Mouse (Mus musculus) lung, postnatal 0 days (tissue): ENCODE results near the gene Rai14. TPM values are rescaled to one million over a fixed set of nuclear protein-coding genes. Genes with fewer than 3 reads are reported as not detected.

Experiments
- ATAC-seq: fragments of 200-750 bp; cut with Nextera tagmentation; 2 replicates; pipeline ENCODE4 v1.8.0; 2017; ENCODE audit warnings: moderate library complexity
- DNase-seq: peaks from one replicate; pipeline ENCODE4 v3.0.0-alpha.2; 2016; ENCODE audit warnings: low spot score
- H3K27ac ChIP-seq: fragments of 300-500 bp; sonication (generic); 2 replicates; pipeline ENCODE4 v1.5.1; 2014; ENCODE audit warnings: antibody characterized with exemption, mild to moderate bottlenecking, low read length, mixed read lengths
- H3K27me3 ChIP-seq: fragments of 300-500 bp; sonication (generic); replicated peaks from 2 replicates; pipeline ENCODE4 v1.6.1; 2014; ENCODE audit warnings: low read length, mixed read lengths; ENCODE audit not compliant: insufficient read depth
- H3K36me3 ChIP-seq: fragments of 300-500 bp; sonication (generic); 2 replicates; pipeline ENCODE4 v1.6.1; 2014; ENCODE audit warnings: low read length, mixed read lengths; ENCODE audit not compliant: insufficient read depth
- H3K4me1 ChIP-seq: fragments of 300-500 bp; sonication (generic); 2 replicates; pipeline ENCODE4 v1.6.1; 2014; ENCODE audit warnings: antibody characterized with exemption, low read depth, low read length, mixed read lengths; ENCODE audit not compliant: insufficient read depth
- H3K4me2 ChIP-seq: fragments of 300-500 bp; sonication (generic); replicated peaks from 2 replicates; pipeline ENCODE4 v1.6.1; 2014; ENCODE audit warnings: low read depth, mild to moderate bottlenecking, low read length, moderate library complexity, mixed read lengths
- H3K4me3 ChIP-seq: fragments of 300-500 bp; sonication (generic); 2 replicates; pipeline ENCODE4 v1.5.1; 2014; ENCODE audit warnings: low read depth, low read length
- H3K9ac ChIP-seq: fragments of 300-500 bp; sonication (generic); replicated peaks from 2 replicates; pipeline ENCODE4 v1.6.1; 2014; ENCODE audit warnings: low read depth, mild to moderate bottlenecking
- H3K9me3 ChIP-seq: fragments of 300-500 bp; sonication (generic); 2 replicates; pipeline ENCODE4 v1.6.1; 2016; ENCODE audit warnings: low read length, mixed read lengths
- CTCF ChIP-seq: IDR thresholded peaks from 2 replicates; pipeline ENCODE4 v1.5.1; 2016; ENCODE audit warnings: antibody characterized with exemption, mild to moderate bottlenecking
- EP300 ChIP-seq: IDR thresholded peaks from 2 replicates; pipeline ENCODE4 v1.6.1; 2016; ENCODE audit warnings: antibody characterized with exemption, mild to moderate bottlenecking, control low read depth
- WGBS: fragments of 180-500 bp; shearing (Covaris S2); extraction: QIAGEN DNeasy Blood & Tissue Kit; methylation state at CpG from one replicate; pipeline ENCODE4 v1.1.7; 2014; 5-methylcytosine and 5-hydroxymethylcytosine counted together
- polyA plus RNA-seq: library from polyadenylated mRNA; unstranded; fragments of >200 nt; fragmentation: Nextera tagmentation; extraction: Ambion mirVana; gene quantifications from 2 replicates; pipeline ENCODE4 v1.2.1, GENCODE M21; 2015

Gene Rai14
- polyA plus RNA-seq, 1 experiment from 2014 or later = 56.0 TPM

GRCm38 (mm10) chr15:10738354-10739142 is 24.1 kb upstream of the Rai14 start:
- no peaks in the 10 kb centered on the region for H3K9me3 ChIP-seq
- H3K9ac ChIP-seq = no peak overlapping the region
- peak overlapping the region; percentile 83 for H3K27ac ChIP-seq
- H3K4me1 ChIP-seq = peaks cover 22% of the 10 kb centered on the region
- TF ChIP-seq EP300 = peak; percentile 93
- no peak for TF ChIP-seq CTCF
- no peaks in the 10 kb centered on the region for H3K36me3 ChIP-seq
- H3K4me2 ChIP-seq = no peak overlapping the region
- WGBS = 35% methylated on average over 6 of the region's 6 CpGs
- H3K27me3 ChIP-seq = no peaks in the 10 kb centered on the region
- no peak overlapping the region for H3K4me3 ChIP-seq
- peak; percentile 75 for ATAC-seq
- peak; percentile 77 for DNase-seq

GRCm38 (mm10) chr15:10735948-10736347 is 21.5 kb upstream of the Rai14 start:
- H3K36me3 ChIP-seq = no peaks in the 10 kb centered on the region
- 76% methylated on average over 4 of the region's 4 CpGs for WGBS
- H3K9ac ChIP-seq = no peak overlapping the region
- H3K4me3 ChIP-seq = no peak overlapping the region
- H3K9me3 ChIP-seq = no peaks in the 10 kb centered on the region
- DNase-seq (no peak), ATAC-seq (no peak)
- TF ChIP-seq CTCF (no peak), EP300 (no peak)
- H3K4me1 ChIP-seq = peaks cover 22% of the 10 kb centered on the region
- no peaks in the 10 kb centered on the region for H3K27me3 ChIP-seq
- H3K4me2 ChIP-seq = no peak overlapping the region
- no peak overlapping the region for H3K27ac ChIP-seq

GRCm38 (mm10) chr15:10735216-10735615 is 20.8 kb upstream of the Rai14 start:
- Histone ChIP-seq H3K36me3 (no peaks in the 10 kb centered on the region), H3K4me1 (peaks cover 19% of the 10 kb centered on the region), H3K27me3 (no peaks in the 10 kb centered on the region), H3K9ac (no peak overlapping the region), H3K27ac (no peak overlapping the region), H3K9me3 (no peaks in the 10 kb centered on the region), H3K4me3 (no peak overlapping the region), H3K4me2 (no peak overlapping the region)
- DNase-seq = no peak
- no peak for TF ChIP-seq EP300
- TF ChIP-seq CTCF = no peak
- no peak for ATAC-seq
- WGBS = 65% methylated on average over 8 of the region's 8 CpGs

- Histone ChIP-seq H3K36me3 (no peaks in the 10 kb centered on the region), H3K9ac (no peak overlapping the region), H3K9me3 (no peaks in the 10 kb centered on the region), H3K4me1 (no peaks in the 10 kb centered on the region), H3K27me3 (no peaks in the 10 kb centered on the region), H3K4me2 (no peak overlapping the region), H3K4me3 (no peak overlapping the region), H3K27ac (0 out of 2 replicates have a peak overlapping the region, but pooled peaks have one; percentile 10)
- WGBS = 45% methylated on average over 3 of the region's 3 CpGs
- ATAC-seq (peak; percentile 53; the same call in 1 of the 2 replicates), DNase-seq (no peak)
- TF ChIP-seq CTCF = no peak
- no peak for TF ChIP-seq EP300
Observed at GRCm38 (mm10) chr15:10731398-10731797, 17.0 kb upstream of the Rai14 start.

GRCm38 (mm10) chr15:10726272-10726671 is 11.8 kb upstream of the Rai14 start:
- Histone ChIP-seq H3K9ac (no peak overlapping the region), H3K4me3 (no peak overlapping the region), H3K4me2 (no peak overlapping the region), H3K27ac (no peak overlapping the region), H3K9me3 (no peaks in the 10 kb centered on the region), H3K36me3 (no peaks in the 10 kb centered on the region), H3K27me3 (no peaks in the 10 kb centered on the region), H3K4me1 (peaks cover 16% of the 10 kb centered on the region; the same call in 1 of the 2 replicates)
- DNase-seq (no peak), ATAC-seq (no peak)
- WGBS = 43% methylated on average over 3 of the region's 3 CpGs
- TF ChIP-seq CTCF (no peak), EP300 (peak; percentile 60)

- H3K9ac ChIP-seq = no peak overlapping the region
- no peaks in the 10 kb centered on the region for H3K27me3 ChIP-seq
- no peak overlapping the region for H3K4me3 ChIP-seq
- 58% methylated on average over 3 of the region's 3 CpGs for WGBS
- H3K4me2 ChIP-seq = no peak overlapping the region
- H3K27ac ChIP-seq = no peak overlapping the region
- H3K36me3 ChIP-seq = no peaks in the 10 kb centered on the region
- no peaks in the 10 kb centered on the region for H3K9me3 ChIP-seq
- TF ChIP-seq EP300 = no peak
- no peak for TF ChIP-seq CTCF
- peaks cover 16% of the 10 kb centered on the region; the same call in 1 of the 2 replicates for H3K4me1 ChIP-seq
- ATAC-seq = no peak
- no peak for DNase-seq
Observed at GRCm38 (mm10) chr15:10724857-10725256, 10.4 kb upstream of the Rai14 start.
